Comparison of ENCODE assay signal across 23 mouse cellular contexts in the genomic region with DNA sequence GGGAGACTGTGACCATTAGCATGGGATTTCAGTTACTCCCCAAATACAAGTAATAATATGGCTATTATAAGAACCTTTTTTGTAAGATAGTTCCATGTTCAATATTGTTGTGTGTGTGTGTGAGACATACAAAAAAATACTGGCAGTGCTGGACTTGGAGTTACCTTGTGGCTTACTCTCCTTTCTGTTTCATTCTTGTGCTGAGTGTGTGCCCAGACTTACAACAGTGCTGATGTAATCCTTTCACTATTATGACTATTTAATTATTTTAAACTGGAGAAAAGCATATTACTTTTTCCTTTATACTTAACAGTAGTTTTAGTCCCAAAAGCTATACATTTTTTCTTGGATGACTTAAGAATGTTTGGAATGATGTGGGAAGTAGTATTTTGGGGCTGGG.
"Had no signal": no experiment of that assay in that cellular context is flagged by ENCODE, and none has a peak within 500 bp of the region (broad histone marks: within the 10 kb centered on the region; RNA-seq: fewer than 3 reads in every experiment).

No protein-coding gene starts in this region.

- H3K36me3 ChIP-seq: kidney, embryonic 15.5 days; limb, embryonic 12.5 days; limb, embryonic 15.5 days; liver, embryonic 13.5 days; midbrain, embryonic 10.5 days; midbrain, embryonic 13.5 days; neural tube, embryonic 12.5 days; neural tube, embryonic 15.5 days had no signal

- H3K9me3 ChIP-seq: kidney, embryonic 15.5 days; limb, embryonic 12.5 days; limb, embryonic 15.5 days; liver, embryonic 13.5 days; megakaryocyte, embryonic 14.5 days; midbrain, embryonic 10.5 days; midbrain, embryonic 13.5 days; neural tube, embryonic 12.5 days; neural tube, embryonic 15.5 days had no signal

- DNase-seq: kidney, adult 11 months; kidney, adult 8-10 months; kidney, postnatal 10 days; kidney, postnatal 4 days; left cerebral cortex, postnatal 4 days; liver, embryonic 13.5 days; lung, adult 2 months; lung, postnatal 36 days; right cerebral cortex, adult 18-20 months; right cerebral cortex, postnatal 14 days; right cerebral cortex, postnatal 4 days; thymus, adult 2 months; thymus, postnatal 14 days; thymus, postnatal 4 days had no signal

- H3K4me2 ChIP-seq: kidney, embryonic 15.5 days; limb, embryonic 12.5 days; limb, embryonic 15.5 days; liver, embryonic 13.5 days; midbrain, embryonic 13.5 days; neural tube, embryonic 12.5 days; neural tube, embryonic 15.5 days had no signal

- H3K27me3 ChIP-seq: kidney, embryonic 15.5 days; limb, embryonic 12.5 days; limb, embryonic 15.5 days; liver, embryonic 13.5 days; megakaryocyte, embryonic 14.5 days; midbrain, embryonic 13.5 days; neural tube, embryonic 12.5 days; neural tube, embryonic 15.5 days had no signal

- H3K4me3 ChIP-seq: kidney, embryonic 15.5 days; limb, embryonic 12.5 days; limb, embryonic 15.5 days; liver, embryonic 13.5 days; megakaryocyte, embryonic 14.5 days; midbrain, embryonic 10.5 days; midbrain, embryonic 13.5 days; neural tube, embryonic 12.5 days; neural tube, embryonic 15.5 days had no signal

- H3K9ac ChIP-seq: kidney, embryonic 15.5 days; limb, embryonic 12.5 days; limb, embryonic 15.5 days; liver, embryonic 13.5 days; midbrain, embryonic 13.5 days; neural tube, embryonic 12.5 days; neural tube, embryonic 15.5 days had no signal

- H3K4me1 ChIP-seq: kidney, embryonic 15.5 days; limb, embryonic 12.5 days; limb, embryonic 15.5 days; liver, embryonic 13.5 days; midbrain, embryonic 10.5 days; midbrain, embryonic 13.5 days; neural tube, embryonic 12.5 days; neural tube, embryonic 15.5 days had no signal

- H3K27ac ChIP-seq: kidney, embryonic 15.5 days; limb, embryonic 12.5 days; limb, embryonic 15.5 days; liver, embryonic 13.5 days; midbrain, embryonic 10.5 days; midbrain, embryonic 13.5 days; neural tube, embryonic 12.5 days; neural tube, embryonic 15.5 days; stomach, postnatal 0 days had no signal
